Mouse (Mus musculus) bone marrow, adult 2 months (tissue): ENCODE data around the gene Rwdd4a. TPM values are rescaled to one million over a fixed set of nuclear protein-coding genes. Genes with fewer than 3 reads are reported as not detected.

Experiments
- H3K27ac ChIP-seq: fragments of 200-500 bp; 2 replicates; pipeline ENCODE4 v1.5.1; 2012; ENCODE audit warnings: low read depth, mild to moderate bottlenecking, control low read depth, inconsistent platforms, low read length; ENCODE audit not compliant: control insufficient read depth, poor library complexity, insufficient read depth
- H3K4me1 ChIP-seq: fragments of 200-500 bp; 2 replicates; pipeline ENCODE4 v1.6.1; 2011; ENCODE audit warnings: low read length; ENCODE audit not compliant: control insufficient read depth, insufficient read depth
- H3K4me3 ChIP-seq: fragments of 200-500 bp; replicated peaks from 2 replicates; pipeline ENCODE3; 2011; ENCODE audit warnings: mild to moderate bottlenecking, low read depth, low read length, control low read depth; ENCODE audit not compliant: control insufficient read depth
- CTCF ChIP-seq: fragments of 200-500 bp; IDR thresholded peaks from 2 replicates; pipeline ENCODE4 v1.5.1; 2011; ENCODE audit warnings: low read length, control low read depth; ENCODE audit not compliant: control insufficient read depth, insufficient read depth
- POLR2A ChIP-seq: fragments of 200-500 bp; IDR thresholded peaks from 2 replicates; pipeline ENCODE4 v1.6.1; 2011; ENCODE audit warnings: low read depth, mild to moderate bottlenecking, control low read depth, low read length, borderline replicate concordance; ENCODE audit not compliant: control insufficient read depth
- WGBS: fragments of 180-500 bp; shearing (Covaris S2); methylation state at CpG from one replicate; pipeline ENCODE4 v1.1.7; 2018; 5-methylcytosine and 5-hydroxymethylcytosine counted together
- polyA plus RNA-seq: library from polyadenylated mRNA; stranded (reverse); fragments of >200 nt; gene quantifications from 2 replicates; pipeline ENCODE4 v1.2.4, GENCODE M21; 2011; ENCODE audit warnings: low replicate concordance; ENCODE audit not compliant: missing spikeins, insufficient read depth, insufficient read length

Rwdd4a gene
- polyA plus RNA-seq, 1 experiment, result 9.5 TPM

GRCm38 (mm10) chr8:47510930-47511329 is 22.5 kb upstream of the Rwdd4a start:
- no peak for TF ChIP-seq CTCF
- no peak for TF ChIP-seq POLR2A
- Histone ChIP-seq H3K4me1 (no peaks in the 10 kb centered on the region), H3K4me3 (no peak overlapping the region), H3K27ac (no peak overlapping the region)
- WGBS, result 89% methylated on average over 9 of the region's 9 CpGs

- Histone ChIP-seq H3K27ac (no peak overlapping the region), H3K4me3 (no peak overlapping the region), H3K4me1 (no peaks in the 10 kb centered on the region)
- TF ChIP-seq POLR2A (no peak), CTCF (no peak)
- WGBS, result 90% methylated on average over 15 of the region's 15 CpGs
These were observed 19.9 kb upstream of the Rwdd4a start for GRCm38 (mm10) chr8:47513601-47514000.

DNA sequence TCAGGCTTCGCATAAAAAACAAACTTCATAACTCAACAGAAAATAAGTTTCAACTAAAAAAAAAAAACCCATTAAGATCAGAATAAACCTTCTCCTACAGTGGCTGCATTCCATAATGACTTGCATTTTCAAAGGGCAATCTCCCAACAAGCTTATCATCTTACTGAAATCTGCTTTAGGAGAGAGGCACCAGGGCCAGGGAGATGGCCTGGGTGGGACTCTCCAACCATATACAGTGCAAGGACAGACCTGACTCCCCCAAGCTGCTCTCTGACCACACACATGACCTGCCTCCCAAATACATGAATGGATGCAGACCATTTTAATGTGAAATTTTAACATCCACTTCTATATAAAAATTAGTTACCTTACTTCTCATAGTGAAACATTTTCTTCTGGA is 5.4 kb upstream of the Rwdd4a start:
- no peak for TF ChIP-seq CTCF
- TF ChIP-seq POLR2A, result no peak
- H3K4me3 ChIP-seq, result no peak overlapping the region
- WGBS, result 74% methylated on average over 1 of the region's 1 CpGs

DNA sequence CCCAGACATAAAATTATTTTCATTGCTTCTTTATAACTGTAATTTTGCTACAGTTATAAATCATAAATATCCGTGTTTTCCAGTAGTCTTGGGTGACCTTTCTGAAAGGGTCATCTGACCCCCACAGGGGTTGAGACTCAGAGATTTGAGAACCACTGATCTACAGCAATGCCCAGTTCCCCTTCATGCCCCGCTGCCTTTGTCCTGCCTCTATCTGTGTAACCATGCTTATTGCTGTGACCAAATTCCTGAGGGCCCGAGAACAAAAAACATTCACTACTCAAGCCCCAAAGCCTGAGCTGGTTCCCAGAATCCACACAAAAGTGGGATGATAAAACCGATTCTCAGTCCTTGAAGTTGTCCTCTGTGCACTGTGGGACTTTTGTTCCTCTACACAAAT is 4.9 kb downstream of the Rwdd4a start:
- Histone ChIP-seq H3K27ac (no peak overlapping the region), H3K4me1 (no peaks in the 10 kb centered on the region; the same call in 1 of the 2 replicates), H3K4me3 (no peak overlapping the region)
- TF ChIP-seq POLR2A, result no peak
- no peak for TF ChIP-seq CTCF
- WGBS, result 83% methylated on average over 4 of the region's 4 CpGs

More for the DNA sequence above, 5.4 kb upstream of the Rwdd4a start:
- H3K27ac ChIP-seq, result no peak overlapping the region
- H3K4me1 ChIP-seq, result no peaks in the 10 kb centered on the region; the same call in 1 of the 2 replicates

DNA sequence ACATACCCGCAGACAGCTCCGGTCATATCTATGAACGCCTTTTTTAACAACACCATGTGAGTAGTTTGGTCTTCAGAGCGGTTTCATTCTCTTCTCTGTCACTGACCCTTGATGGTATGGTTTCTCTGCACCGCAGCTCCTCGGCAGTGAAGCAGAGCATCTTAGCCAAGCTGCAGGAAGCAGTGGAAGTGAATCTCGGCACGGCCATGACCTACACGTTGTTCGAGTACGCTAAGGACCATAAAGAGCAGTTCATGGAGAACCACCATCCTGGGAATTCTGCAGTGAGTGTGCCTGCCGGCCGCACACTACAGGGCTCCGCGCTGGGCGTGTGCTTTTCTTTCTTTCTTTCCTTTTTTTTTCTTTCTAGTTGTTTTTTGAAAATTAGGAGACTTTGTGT is 9.3 kb downstream of the Rwdd4a start:
- TF ChIP-seq POLR2A (no peak), CTCF (no peak)
- Histone ChIP-seq H3K4me3 (no peak overlapping the region), H3K27ac (no peak overlapping the region), H3K4me1 (no peaks in the 10 kb centered on the region)
- 93% methylated on average over 16 of the region's 16 CpGs for WGBS

DNA sequence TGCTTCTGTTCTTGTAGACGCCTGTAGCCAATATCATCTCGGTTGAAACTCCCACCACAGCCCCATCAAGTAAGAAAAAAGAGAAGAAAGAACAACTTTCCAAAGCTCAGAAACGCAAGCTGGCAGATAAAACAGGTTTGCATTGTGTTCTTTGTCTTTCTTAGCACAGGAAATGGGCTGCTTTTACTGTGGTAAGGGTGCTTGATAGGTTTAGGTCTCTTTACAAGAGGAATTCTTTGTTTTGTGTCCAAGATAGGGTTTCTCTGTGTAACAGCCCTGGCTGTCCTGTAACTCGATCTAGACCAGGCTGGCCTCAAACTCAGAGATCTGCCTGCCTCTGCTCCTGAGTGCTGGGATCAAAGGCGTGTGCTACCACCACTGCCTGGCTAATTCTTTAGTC is 10.6 kb downstream of the Rwdd4a start:
- TF ChIP-seq CTCF (no peak), POLR2A (no peak)
- no peak overlapping the region for H3K27ac ChIP-seq
- no peak overlapping the region for H3K4me3 ChIP-seq
- WGBS, result 91% methylated on average over 5 of the region's 5 CpGs
- no peaks in the 10 kb centered on the region for H3K4me1 ChIP-seq

GRCm38 (mm10) chr8:47547102-47547501 is 13.6 kb downstream of the Rwdd4a start:
- 90% methylated on average over 10 of the region's 10 CpGs for WGBS
- TF ChIP-seq CTCF (no peak), POLR2A (no peak)
- H3K4me1 ChIP-seq, result no peaks in the 10 kb centered on the region
- H3K27ac ChIP-seq, result no peak overlapping the region
- H3K4me3 ChIP-seq, result no peak overlapping the region

- TF ChIP-seq CTCF (no peak), POLR2A (no peak)
- Histone ChIP-seq H3K27ac (no peak overlapping the region), H3K4me3 (no peak overlapping the region), H3K4me1 (no peaks in the 10 kb centered on the region)
- 72% methylated on average over 6 of the region's 6 CpGs for WGBS
These were observed 20.1 kb downstream of the Rwdd4a start for GRCm38 (mm10) chr8:47553613-47554012.

DNA sequence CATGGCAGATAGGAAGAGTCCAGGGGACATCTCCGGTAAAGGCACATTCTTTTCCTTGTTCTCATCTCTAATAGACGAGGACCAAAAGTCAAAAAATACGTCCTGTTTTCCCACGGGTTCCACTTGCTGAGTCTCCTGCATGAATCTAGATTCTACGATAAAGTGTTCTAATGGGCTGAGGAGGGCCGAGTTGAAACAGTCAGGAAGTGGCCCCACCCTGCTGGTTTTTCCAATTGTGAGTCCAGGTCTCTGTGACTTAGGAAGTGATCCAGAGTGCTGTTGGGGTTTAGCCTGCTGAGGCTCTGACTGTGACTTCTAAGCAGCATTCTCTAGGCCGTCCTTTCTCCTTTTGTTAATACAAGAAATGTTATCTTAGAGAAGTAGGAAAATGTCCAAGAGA is 23.0 kb downstream of the Rwdd4a start:
- H3K4me3 ChIP-seq, result no peak overlapping the region
- TF ChIP-seq CTCF, result no peak
- TF ChIP-seq POLR2A, result no peak
- 69% methylated on average over 7 of the region's 7 CpGs for WGBS
- no peak overlapping the region for H3K27ac ChIP-seq
- H3K4me1 ChIP-seq, result no peaks in the 10 kb centered on the region

DNA sequence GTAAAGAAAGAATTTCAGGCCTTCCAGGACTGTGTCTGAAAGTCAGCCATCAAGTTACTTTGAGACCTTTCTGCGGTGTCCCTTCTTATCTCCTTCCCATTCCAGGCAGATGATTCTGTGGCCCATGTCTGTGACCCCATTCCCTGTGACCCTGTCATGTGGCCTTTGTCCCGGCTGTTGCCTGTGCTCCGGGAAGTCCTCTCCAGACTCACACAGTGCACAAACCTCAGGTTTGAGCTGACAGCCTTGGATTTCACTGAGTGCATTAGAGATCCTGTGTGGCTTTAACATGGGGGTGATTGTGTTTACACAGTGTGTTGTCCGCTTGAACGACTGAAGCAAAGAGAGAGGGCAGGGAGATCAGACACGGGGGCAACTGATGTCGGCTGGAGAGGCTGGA is 24.8 kb downstream of the Rwdd4a start:
- Histone ChIP-seq H3K4me1 (no peaks in the 10 kb centered on the region), H3K27ac (no peak overlapping the region), H3K4me3 (no peak overlapping the region)
- no peak for TF ChIP-seq POLR2A
- TF ChIP-seq CTCF, result no peak
- WGBS, result 85% methylated on average over 7 of the region's 7 CpGs
